Mouse (Mus musculus) CH12.LX (cell line): ENCODE measurements around the gene H2-M5. TPM values are rescaled to one million over a fixed set of nuclear protein-coding genes. Genes with fewer than 3 reads are reported as not detected.

Experiments
- DNase-seq: peaks from one replicate; pipeline ENCODE4 v3.0.0-alpha.2; 2013; ENCODE audit errors: extremely low read depth
- H3K27ac ChIP-seq: 2 replicates; pipeline ENCODE4 v1.5.1; 2012; ENCODE audit warnings: low read depth, mild to moderate bottlenecking, control low read depth, moderate library complexity; ENCODE audit not compliant: insufficient read depth
- H3K27me3 ChIP-seq: replicated peaks from 2 replicates; pipeline ENCODE3; 2012; ENCODE audit warnings: inconsistent platforms
- H3K36me3 ChIP-seq, 2 experiments: replicated peaks in 1 of 2; 2 replicates each; pipeline versions ENCODE3 to v1.6.1; 2012; ENCODE audit warnings: inconsistent platforms in 1 of 2, low read length in 1 of 2, mild to moderate bottlenecking in 1 of 2, mixed read lengths in 1 of 2, moderate library complexity in 1 of 2; ENCODE audit not compliant: control insufficient read depth in 1 of 2, insufficient read depth in 1 of 2
- H3K4me1 ChIP-seq, 2 experiments: 2 replicates each; pipeline ENCODE4 v1.6.1; 2012; ENCODE audit warnings: inconsistent platforms in 1 of 2, moderate library complexity in 1 of 2; ENCODE audit not compliant: insufficient read depth in 2 of 2, control insufficient read depth in 1 of 2
- H3K4me2 ChIP-seq: 2 replicates; pipeline ENCODE4 v1.6.1; 2012; ENCODE audit warnings: low read depth, mild to moderate bottlenecking, control low read depth; ENCODE audit not compliant: poor library complexity, insufficient read depth, severe bottlenecking
- H3K4me3 ChIP-seq, 3 experiments: fragments of 150-350 bp in 1 of 3; sonication (generic) in 1 of 3; replicated peaks in 1 of 3; 2 replicates each; pipeline versions ENCODE3 to v1.5.1; 2011 to 2012; ENCODE audit warnings: low read depth in 2 of 3, low read length in 2 of 3, mild to moderate bottlenecking in 2 of 3, moderate library complexity in 2 of 3, control low read depth in 1 of 3, improper control_type of control experiment in 1 of 3, inconsistent platforms in 1 of 3, mixed read lengths in 1 of 3; ENCODE audit not compliant: poor library complexity in 1 of 3
- H3K79me2 ChIP-seq: replicated peaks from 2 replicates; pipeline ENCODE4 v1.6.1; 2012; ENCODE audit warnings: mild to moderate bottlenecking, moderate library complexity; ENCODE audit not compliant: control insufficient read depth, poor library complexity, insufficient read depth, severe bottlenecking; ENCODE audit errors: extremely low read depth
- H3K9ac ChIP-seq: 2 replicates; pipeline ENCODE4 v1.6.1; 2012; ENCODE audit warnings: low read depth, mild to moderate bottlenecking, control low read depth, moderate library complexity; ENCODE audit not compliant: insufficient read depth
- H3K9me3 ChIP-seq: replicated peaks from 2 replicates; pipeline ENCODE3; 2012; ENCODE audit warnings: low read length, inconsistent platforms, mixed read lengths
- BHLHE40 ChIP-seq: IDR thresholded peaks from 2 replicates; pipeline ENCODE4 v1.6.1; 2011; ENCODE audit warnings: mild to moderate bottlenecking, low read depth, low read length, improper control_type of control experiment
- E2F4 ChIP-seq: IDR thresholded peaks from 2 replicates; pipeline ENCODE4 v1.6.1; 2011; ENCODE audit warnings: low read depth, low read length, improper control_type of control experiment; ENCODE audit not compliant: insufficient replicate concordance
- ELF1 ChIP-seq: IDR thresholded peaks from 2 replicates; pipeline ENCODE4 v1.6.1; 2014; ENCODE audit warnings: low read depth, mild to moderate bottlenecking, inconsistent platforms, low read length, improper control_type of control experiment
- EP300 ChIP-seq: IDR thresholded peaks from 2 replicates; pipeline ENCODE4 v1.6.1; 2011; ENCODE audit warnings: low read length, improper control_type of control experiment
- GABPA ChIP-seq: IDR thresholded peaks from 2 replicates; pipeline ENCODE4 v1.6.1; 2012; ENCODE audit warnings: low read depth, low read length, improper control_type of control experiment, inconsistent platforms; ENCODE audit not compliant: insufficient replicate concordance
- HCFC1 ChIP-seq: IDR thresholded peaks from 2 replicates; pipeline ENCODE4 v1.6.1; 2012; ENCODE audit warnings: low read depth, mild to moderate bottlenecking, inconsistent platforms, low read length, improper control_type of control experiment
- IRF4 ChIP-seq: IDR thresholded peaks from 2 replicates; pipeline ENCODE4 v1.6.1; 2014; ENCODE audit warnings: low read depth, mild to moderate bottlenecking, inconsistent platforms, low read length, improper control_type of control experiment
- JUN ChIP-seq: IDR thresholded peaks from 2 replicates; pipeline ENCODE4 v1.6.1; 2011; ENCODE audit warnings: low read depth, mild to moderate bottlenecking, low read length, improper control_type of control experiment, moderate library complexity; ENCODE audit not compliant: insufficient read depth
- JUND ChIP-seq: conservative IDR thresholded peaks from 2 replicates; pipeline ENCODE4 v1.6.1; 2011; ENCODE audit warnings: low read depth, low read length, improper control_type of control experiment
- MXI1 ChIP-seq: IDR thresholded peaks from 2 replicates; pipeline ENCODE4 v1.6.1; 2011; ENCODE audit warnings: mild to moderate bottlenecking, low read depth, low read length, improper control_type of control experiment
- MYC ChIP-seq: IDR thresholded peaks from 2 replicates; pipeline ENCODE4 v1.6.1; 2011; ENCODE audit warnings: low read depth, mild to moderate bottlenecking, improper control_type of control experiment, low read length
- NELFE ChIP-seq: IDR thresholded peaks from 2 replicates; pipeline ENCODE4 v1.6.1; 2011; ENCODE audit warnings: low read depth, low read length, improper control_type of control experiment
- POLR2AphosphoS2 ChIP-seq: IDR thresholded peaks from 2 replicates; pipeline ENCODE4 v1.6.1; 2011; ENCODE audit warnings: low read depth, low read length, improper control_type of control experiment
- SIN3A ChIP-seq: IDR thresholded peaks from 2 replicates; pipeline ENCODE4 v1.6.1; 2012; ENCODE audit warnings: low read length, improper control_type of control experiment, inconsistent platforms
- SMC3 ChIP-seq: IDR thresholded peaks from 2 replicates; pipeline ENCODE4 v1.6.1; 2011; ENCODE audit warnings: low read depth, low read length, improper control_type of control experiment
- UBTF ChIP-seq: IDR thresholded peaks from 2 replicates; pipeline ENCODE4 v1.6.1; 2012; ENCODE audit warnings: low read depth, mild to moderate bottlenecking, inconsistent platforms, low read length, improper control_type of control experiment, moderate library complexity
- ZMIZ1 ChIP-seq: IDR thresholded peaks from 2 replicates; pipeline ENCODE4 v1.6.1; 2012; ENCODE audit warnings: low read depth, mild to moderate bottlenecking, inconsistent platforms, low read length, improper control_type of control experiment
- ZNF384 ChIP-seq: IDR thresholded peaks from 2 replicates; pipeline ENCODE4 v1.6.1; 2012; ENCODE audit warnings: low read depth, low read length, improper control_type of control experiment, inconsistent platforms
- dilution Hi-C: fragments of 300-500 bp; cut with MboI; formaldehyde crosslinking; loops from 2 replicates; pipeline ENCODE4 v1.14.3; 2020; ENCODE audit warnings: low sequenced_read_pairs; ENCODE audit not compliant: extremely low pct_unique_long_range_greater_than_20kb, extremely low pct_ligation_motif_present
- in situ Hi-C: fragments of 300-500 bp; cut with MboI; formaldehyde crosslinking; loops from 3 replicates; pipeline ENCODE4 v1.14.3; 2019; ENCODE audit warnings: low sequenced_read_pairs, low pct_ligation_motif_present, low pct_unique_long_range_greater_than_20kb, mixed read lengths
- polyA plus RNA-seq: library from polyadenylated mRNA; unstranded; fragments of >175 nt; gene quantifications from 2 replicates; pipeline ENCODE4 v1.2.1, GENCODE M21; 2012; ENCODE audit warnings: low read depth; ENCODE audit not compliant: insufficient read length
- total RNA-seq, 2 experiments: library from RNA; depleted of rRNA; stranded (reverse); fragments of 300-350 nt in 1 of 2; fragments of >200 nt in 1 of 2; gene quantifications; 2 replicates each; pipeline ENCODE4 v1.2.3; 2012 to 2014

H2-M5 gene
- total and polyA plus RNA-seq, 3 experiments = 1.1 to 2.2 (median 1.1) TPM

- no peaks in the 10 kb centered on the region for H3K9me3 ChIP-seq
- peaks cover 0 to 13% of the 10 kb centered on the region in 2 experiments for H3K36me3 ChIP-seq
- in situ Hi-C loops = no loop called here
- no peak within 1 kb of the TSS for H3K27ac ChIP-seq
- H3K79me2 ChIP-seq = no peaks in the 10 kb centered on the region
- DNase-seq = no peak
- H3K4me3 ChIP-seq = no peak within 1 kb of the TSS
- TF ChIP-seq SMC3 (no peak), NELFE (no peak), MYC (no peak), ZMIZ1 (no peak), GABPA (no peak), SIN3A (no peak), JUN (no peak), POLR2AphosphoS2 (no peak), IRF4 (no peak), E2F4 (no peak), ELF1 (no peak), ZNF384 (no peak)
- dilution Hi-C loops = no loop called here
- no peak within 1 kb of the TSS for H3K9ac ChIP-seq
- peaks cover 0 to 4% of the 10 kb centered on the region in 2 experiments; a peak in 2 of 4 replicates for H3K4me1 ChIP-seq
- H3K27me3 ChIP-seq = no peaks in the 10 kb centered on the region
- no peak within 1 kb of the TSS for H3K4me2 ChIP-seq
Observed at GRCm38 (mm10) chr17:36942791-36943471, 46.4 kb downstream of the H2-M5 start, which contains the start of gene Rnf39. Rnf39 (plus strand) TSS chr17:36942918.

DNA sequence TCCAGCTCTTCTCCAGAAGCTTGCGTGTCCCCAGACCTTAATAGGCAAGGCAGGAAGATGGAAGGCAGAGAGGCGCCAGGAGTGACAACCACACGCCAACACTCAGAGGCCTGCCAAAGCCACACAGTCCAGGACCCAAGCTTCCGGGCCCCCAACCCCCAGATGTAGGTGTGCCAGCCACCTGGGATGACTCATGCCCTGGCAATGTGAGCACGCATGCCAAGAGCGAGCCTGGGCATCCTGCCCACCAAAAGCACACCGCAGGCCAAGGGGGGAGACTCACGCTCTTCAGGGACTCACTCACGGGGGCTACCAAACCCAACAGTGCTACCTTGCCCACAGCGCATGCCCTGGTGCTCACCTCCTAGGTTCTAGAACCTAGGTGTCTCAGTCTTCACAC lies 46.9 kb downstream of the H2-M5 start:
- no peak for DNase-seq
- Histone ChIP-seq H3K79me2 (no peaks in the 10 kb centered on the region), H3K9me3 (no peaks in the 10 kb centered on the region), H3K27ac (no peak overlapping the region), H3K36me3 (peaks cover 0 to 7% of the 10 kb centered on the region in 2 experiments), H3K4me3 (no peak overlapping the region), H3K4me1 (peaks cover 5 to 9% of the 10 kb centered on the region in 2 experiments), H3K4me2 (no peak overlapping the region), H3K27me3 (no peaks in the 10 kb centered on the region), H3K9ac (no peak overlapping the region)
- dilution Hi-C loops (no loop called here), in situ Hi-C loops (no loop called here)
- TF ChIP-seq SMC3 = no peak
- no peak for TF ChIP-seq ZMIZ1
- TF ChIP-seq MXI1 = no peak
- TF ChIP-seq JUND = no peak
- no peak for TF ChIP-seq HCFC1
- TF ChIP-seq IRF4 = no peak
- TF ChIP-seq BHLHE40 = no peak
- TF ChIP-seq EP300 = no peak
- no peak for TF ChIP-seq UBTF
